Mouse (Mus musculus): ENCODE results near the gene Cfap206.

The Cfap206 gene

DNA sequence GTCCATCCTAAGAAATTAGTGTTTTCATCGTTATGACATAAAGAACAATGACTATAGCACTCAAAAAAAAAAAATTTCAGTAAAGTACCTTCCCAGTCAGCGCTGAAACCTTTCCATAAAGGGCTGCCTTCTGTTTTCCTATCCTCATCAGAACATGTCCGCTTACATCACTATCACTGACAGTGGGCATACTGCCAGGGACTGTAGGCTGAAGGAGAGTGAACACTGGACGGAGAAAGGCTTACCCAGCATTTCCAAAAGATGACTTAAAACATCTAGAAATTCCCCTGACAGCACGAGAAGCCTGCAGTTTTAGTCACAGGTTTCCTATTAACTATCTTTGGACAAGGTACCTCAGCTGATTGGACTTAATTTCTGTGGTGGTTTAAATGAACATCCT is 56.3 kb downstream of the Cfap206 start:
- no peak for DNase-seq (ENCODE audit: low spot score in 2 of 2)

DNA sequence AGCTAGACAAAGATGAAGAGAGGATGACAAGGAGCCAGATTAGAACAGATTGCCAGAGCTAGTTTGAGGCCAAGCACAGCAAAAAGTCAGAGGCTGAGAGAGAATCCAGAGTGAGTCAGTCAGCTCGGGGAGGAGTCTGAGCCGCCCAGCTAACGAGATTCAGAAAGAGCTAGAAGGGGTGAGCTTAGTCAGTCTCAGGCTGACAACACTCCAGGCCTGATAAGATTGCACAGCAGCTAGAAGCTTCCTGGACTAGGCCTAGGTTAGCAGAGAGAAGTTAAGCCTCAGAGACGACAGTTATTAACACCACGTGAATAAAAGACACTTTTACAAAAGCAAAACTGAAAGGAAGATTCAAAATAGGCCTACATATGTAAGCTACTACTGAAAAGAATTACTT is 62.1 kb downstream of the Cfap206 start:
- DNase-seq (ENCODE audit: low spot score in 2 of 2), result no peak

DNA sequence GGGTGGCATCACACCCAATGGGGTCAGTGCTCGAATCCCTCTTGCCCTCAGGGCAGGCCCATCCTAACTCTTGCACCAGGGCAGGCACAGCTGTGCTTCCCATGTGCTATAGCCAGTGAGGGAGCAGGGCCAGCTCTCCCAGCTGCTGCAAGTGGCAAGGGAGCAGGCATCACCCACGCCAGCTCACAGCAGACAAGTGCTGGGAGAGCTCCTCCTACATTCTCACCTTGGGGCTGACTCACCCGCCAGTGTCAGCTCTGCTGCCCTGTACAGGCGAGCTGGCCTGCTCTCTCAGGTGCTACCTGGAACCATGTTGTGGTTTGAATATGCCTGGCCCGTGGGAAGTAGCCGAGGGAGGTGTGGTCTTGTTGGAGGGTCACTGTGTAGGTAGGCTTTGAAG is 68.1 kb downstream of the Cfap206 start:
- DNase-seq (ENCODE audit: low spot score in 2 of 2), result no peak

DNA sequence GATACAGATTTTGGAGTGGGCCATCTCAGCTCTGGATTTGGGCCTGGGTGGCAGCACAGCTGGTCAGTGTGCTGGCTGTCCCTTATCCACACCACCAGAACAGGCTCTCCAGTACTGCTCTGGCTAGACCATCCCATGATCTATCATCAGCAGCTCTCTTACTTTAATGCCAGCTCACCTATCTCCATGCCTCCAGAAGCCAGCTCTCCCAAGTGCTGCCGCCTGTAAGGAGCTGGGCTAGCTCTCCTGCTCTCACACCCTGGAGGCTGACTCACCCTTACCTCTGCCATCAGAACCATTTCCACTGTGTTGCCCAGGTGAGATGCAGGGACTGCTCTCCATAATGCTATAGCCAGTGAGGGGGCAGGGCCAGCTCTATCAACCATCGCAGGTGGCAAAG is 68.5 kb downstream of the Cfap206 start:
- DNase-seq (ENCODE audit: low spot score in 2 of 2), result no peak

DNA sequence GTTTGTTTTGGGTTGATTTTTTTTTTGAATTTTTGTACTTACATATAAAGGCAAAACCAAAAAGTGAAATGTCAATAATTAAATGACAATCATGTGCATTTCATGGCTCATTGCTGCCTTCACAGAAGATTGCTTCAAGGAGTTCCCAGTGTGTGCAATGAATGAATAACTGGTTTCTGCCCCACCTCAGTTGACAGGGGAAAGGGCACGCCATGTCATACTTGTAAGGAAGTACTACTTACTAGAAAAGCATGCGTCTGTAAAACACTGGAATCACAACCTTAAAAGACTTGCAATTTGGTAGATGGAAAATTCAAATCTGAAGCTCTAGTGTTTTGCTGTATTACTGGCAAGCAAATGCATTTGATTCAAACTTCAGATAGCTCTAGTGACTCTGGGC is 71.0 kb downstream of the Cfap206 start:
- DNase-seq (ENCODE audit: low spot score in 2 of 2), result no peak

DNA sequence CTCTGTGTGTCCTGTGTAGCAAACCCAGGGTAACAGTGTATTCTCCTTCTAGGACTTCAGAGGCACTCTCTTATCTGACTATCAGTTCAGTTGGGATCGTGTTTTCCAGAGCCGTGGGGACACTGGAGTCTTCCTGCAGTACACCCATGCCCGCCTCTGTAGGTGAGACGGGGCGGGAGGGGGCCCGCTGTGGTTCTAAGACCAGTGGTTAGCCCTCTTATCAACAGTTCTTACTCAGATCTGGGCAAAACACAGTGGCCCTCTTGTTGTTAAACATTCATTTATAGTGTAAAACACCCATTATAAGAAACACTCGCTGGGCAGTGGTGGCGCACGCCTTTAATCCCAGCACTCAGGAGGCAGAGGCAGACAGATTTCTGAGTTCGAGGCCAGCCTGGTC is 73.9 kb downstream of the Cfap206 start:
- peak in 1 of 2 experiments; percentile 51 for DNase-seq (ENCODE audit: low spot score in 2 of 2)

DNA sequence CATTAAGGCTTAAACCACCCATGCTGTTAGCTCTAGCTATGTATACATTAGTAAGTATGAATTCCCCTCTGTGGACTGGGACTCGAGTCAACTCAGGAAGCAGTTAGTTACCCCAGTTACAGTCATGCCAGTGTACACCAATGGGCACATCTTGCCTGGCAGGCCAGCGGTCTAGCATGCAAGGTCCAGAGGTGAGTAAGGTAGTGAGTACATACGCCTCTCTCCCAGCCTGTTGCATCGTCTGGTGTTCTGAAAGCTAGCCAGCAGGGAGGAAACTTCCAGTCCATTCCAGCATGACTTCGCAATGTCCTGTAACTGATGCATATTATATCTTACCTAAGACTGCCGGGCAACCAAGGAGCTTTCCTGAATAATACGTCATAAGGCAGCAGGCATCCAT is 76.8 kb downstream of the Cfap206 start:
- peak in 1 of 2 experiments; percentile 61 for DNase-seq (ENCODE audit: low spot score in 2 of 2)

DNA sequence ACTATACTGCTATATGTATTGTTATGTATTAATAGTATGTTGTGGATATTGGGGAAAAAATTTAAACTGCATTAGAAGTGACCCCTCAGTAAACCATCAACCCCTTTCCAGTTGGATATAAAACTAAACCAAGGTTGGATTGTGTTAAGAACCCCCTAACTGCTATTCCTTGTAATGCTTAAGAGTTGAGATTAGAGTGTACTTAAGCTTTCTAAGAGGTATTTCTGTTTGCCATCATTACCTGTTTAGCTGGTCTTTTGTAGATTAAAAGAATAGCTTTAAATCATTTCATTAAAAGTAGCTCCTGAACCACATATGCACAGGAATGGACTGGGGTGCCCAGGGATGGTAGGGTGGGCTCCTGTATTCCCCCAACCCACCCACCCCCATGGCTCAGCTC is 85.2 kb downstream of the Cfap206 start:
- DNase-seq (ENCODE audit: low spot score in 2 of 2), result no peak

DNA sequence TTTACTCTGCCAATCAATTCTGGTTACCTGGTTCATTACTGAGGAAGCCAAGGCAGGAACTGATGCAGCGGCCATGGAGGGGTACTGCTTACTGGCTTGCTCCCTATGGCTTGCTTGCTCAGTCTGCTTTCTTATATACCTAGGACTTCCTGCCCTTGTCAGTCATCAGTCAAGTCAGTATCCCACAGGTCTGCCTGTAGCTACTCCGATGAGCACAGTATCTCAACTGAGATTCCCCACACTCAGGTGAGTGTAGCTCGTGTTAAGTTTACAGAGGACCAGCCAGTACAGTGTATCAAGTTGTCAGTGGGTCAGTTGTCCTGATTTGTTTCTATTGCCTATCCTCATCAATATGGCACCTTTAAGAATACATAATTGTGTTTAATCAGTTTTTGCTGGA is 89.3 kb downstream of the Cfap206 start:
- DNase-seq (ENCODE audit: low spot score in 2 of 2), result no peak

DNA sequence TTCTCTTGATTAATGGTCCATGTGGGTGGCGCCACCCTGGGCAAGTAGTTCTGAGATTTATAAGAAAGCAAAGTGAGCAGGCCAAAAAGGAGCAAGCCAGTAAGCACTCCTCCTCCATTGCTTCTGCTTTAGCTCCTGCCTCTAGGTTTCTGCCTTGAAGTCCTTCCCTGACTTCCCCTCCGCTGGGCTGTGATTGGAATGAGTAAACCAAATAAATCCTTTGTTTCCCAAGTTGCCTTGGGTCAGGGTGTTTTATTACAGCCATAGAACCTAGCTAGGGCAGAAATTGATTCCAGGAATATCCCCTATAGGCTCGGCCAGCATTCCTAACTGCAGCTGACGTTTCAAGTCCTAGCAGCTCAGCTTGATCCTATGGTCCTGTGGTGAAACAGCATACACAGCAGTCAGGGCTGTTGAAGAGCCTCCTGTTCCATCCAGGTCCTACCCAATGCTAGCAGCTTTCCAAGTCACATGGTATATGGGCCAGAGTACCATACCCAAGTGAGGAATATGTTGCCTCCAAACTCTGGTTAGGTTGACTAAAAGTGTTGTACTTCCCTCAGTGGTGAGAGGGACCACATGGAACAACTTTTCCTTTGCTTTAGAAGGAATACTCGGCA is 90.2 kb downstream of the Cfap206 start:
- DNase-seq (ENCODE audit: low spot score in 2 of 2), result no peak

Measured in spleen, postnatal 4 days (tissue).